Mouse (Mus musculus) G1E (cell line): Measurements from ENCODE around the gene Pde4c. TPM values are rescaled to one million over a fixed set of nuclear protein-coding genes. Genes with fewer than 3 reads are reported as not detected.

ENCODE experiments used
- ATAC-seq: 2 replicates; pipeline ENCODE4 v1.8.0; 2016; ENCODE audit warnings: mild to moderate bottlenecking; ENCODE audit not compliant: insufficient number of reproducible peaks, poor library complexity, low FRiP score, severe bottlenecking; ENCODE audit errors: extremely low read depth
- DNase-seq: peaks from one replicate; pipeline ENCODE4 v3.0.0; 2012; ENCODE audit warnings: low spot score
- H3K27me3 ChIP-seq: 2 replicates; pipeline ENCODE4 v1.6.1; 2012; ENCODE audit warnings: mild to moderate bottlenecking, low read length, inconsistent platforms; ENCODE audit not compliant: insufficient read depth
- H3K36me3 ChIP-seq: replicated peaks from 2 replicates; pipeline ENCODE3; 2012; ENCODE audit warnings: mild to moderate bottlenecking, inconsistent platforms
- H3K4me1 ChIP-seq: 2 replicates; pipeline ENCODE4 v1.6.1; 2012; ENCODE audit warnings: low read depth, low read length, inconsistent platforms, mixed read lengths; ENCODE audit not compliant: insufficient read depth
- H3K4me3 ChIP-seq: 2 replicates; pipeline ENCODE4 v1.5.1; 2012; ENCODE audit warnings: low read depth, mild to moderate bottlenecking, inconsistent platforms, low read length, moderate library complexity, mixed read lengths
- H3K9me3 ChIP-seq: replicated peaks from 2 replicates; pipeline ENCODE4 v1.6.1; 2012; ENCODE audit warnings: inconsistent platforms
- CTCF ChIP-seq: IDR thresholded peaks from 2 replicates; pipeline ENCODE4 v1.5.1; 2012; ENCODE audit warnings: low read depth, low read length, inconsistent platforms, mixed read lengths
- GATA1 ChIP-seq: IDR thresholded peaks from 2 replicates; pipeline ENCODE4 v1.6.1; 2012; ENCODE audit warnings: borderline replicate concordance, low read length, inconsistent platforms, mixed read lengths
- GATA2 ChIP-seq: IDR thresholded peaks from 2 replicates; pipeline ENCODE4 v1.6.1; 2012; ENCODE audit warnings: low read depth, low read length, inconsistent platforms, borderline replicate concordance
- POLR2AphosphoS5 ChIP-seq: IDR thresholded peaks from 2 replicates; pipeline ENCODE4 v1.6.1; 2012; ENCODE audit warnings: low read depth, low read length, inconsistent platforms; ENCODE audit not compliant: insufficient replicate concordance
- TAL1 ChIP-seq: conservative IDR thresholded peaks from 2 replicates; pipeline ENCODE4 v1.6.1; 2012; ENCODE audit warnings: low read depth, low read length, inconsistent platforms, mixed read lengths
- polyA plus RNA-seq: library from polyadenylated mRNA; stranded (reverse); fragments of >175 nt; gene quantifications from 2 replicates; pipeline ENCODE4 v1.2.3, GENCODE M21; 2012
- total RNA-seq, 2 experiments: library from RNA; stranded (forward) in 1 of 2; stranded (reverse) in 1 of 2; fragments of 200-1000 nt in 1 of 2; fragments of >200 nt in 1 of 2; fragmentation: Nextera tagmentation in 1 of 2; gene quantifications; 2 replicates each; pipeline ENCODE4 v1.2.3; 2014 to 2017

Pde4c gene
- total RNA-seq (2014; fragmentation: Nextera tagmentation) (0.83 TPM in 1 of 2 replicates, not detected in the other), total RNA-seq (2017) (0.22 TPM in 1 of 2 replicates, not detected in the other), polyA plus RNA-seq (0.41 and 0.95 TPM in 2 replicates)

DNA sequence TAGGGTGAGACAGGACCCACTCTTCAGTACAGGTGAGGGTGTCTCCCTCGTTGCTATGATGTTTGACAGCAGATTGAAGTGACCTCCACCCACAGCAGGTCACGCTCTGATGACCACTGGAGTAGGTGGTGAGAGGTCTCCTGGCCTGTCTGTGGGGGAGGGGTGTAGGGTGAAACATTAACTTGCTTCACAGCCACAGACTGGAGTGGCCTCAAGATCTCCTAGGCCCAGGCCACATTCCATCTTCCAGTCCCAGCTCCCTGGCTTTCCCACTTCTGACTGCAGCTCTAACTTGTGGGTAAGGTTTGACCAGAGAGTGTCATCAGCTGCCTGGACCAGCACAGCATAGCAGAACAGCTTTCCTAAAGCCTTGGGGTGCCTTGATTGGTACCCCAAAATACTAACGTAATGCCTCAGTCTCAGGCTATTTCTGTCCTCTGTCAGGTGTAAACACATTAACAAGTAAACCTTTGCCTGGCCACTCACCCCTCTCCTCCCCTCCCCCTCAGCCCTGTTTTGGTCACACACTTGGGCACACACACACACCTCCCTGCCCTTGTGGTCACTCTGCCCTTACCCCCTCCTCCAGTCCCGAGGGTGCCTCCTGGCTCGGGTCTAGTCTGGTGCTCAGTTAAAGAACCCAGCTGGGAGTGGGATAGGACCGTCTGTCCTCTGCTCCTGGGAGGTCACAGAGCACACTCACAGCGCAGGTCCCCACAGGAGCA, at the start of gene Pde4c:
Gene Pde4c (plus strand): TSS at position 235 of the 725 bp plus-strand sequence.
- ATAC-seq (no peak), DNase-seq (no peak)
- H3K27me3 ChIP-seq: peaks cover 52% of the 10 kb centered on the region
- H3K4me3 ChIP-seq: no peak within 1 kb of the TSS
- peaks cover 15% of the 10 kb centered on the region for H3K4me1 ChIP-seq
- H3K9me3 ChIP-seq: no peaks in the 10 kb centered on the region
- TF ChIP-seq GATA1 (no peak), POLR2AphosphoS5 (no peak), TAL1 (no peak), CTCF (no peak), GATA2 (no peak)
- no peaks in the 10 kb centered on the region for H3K36me3 ChIP-seq

DNA sequence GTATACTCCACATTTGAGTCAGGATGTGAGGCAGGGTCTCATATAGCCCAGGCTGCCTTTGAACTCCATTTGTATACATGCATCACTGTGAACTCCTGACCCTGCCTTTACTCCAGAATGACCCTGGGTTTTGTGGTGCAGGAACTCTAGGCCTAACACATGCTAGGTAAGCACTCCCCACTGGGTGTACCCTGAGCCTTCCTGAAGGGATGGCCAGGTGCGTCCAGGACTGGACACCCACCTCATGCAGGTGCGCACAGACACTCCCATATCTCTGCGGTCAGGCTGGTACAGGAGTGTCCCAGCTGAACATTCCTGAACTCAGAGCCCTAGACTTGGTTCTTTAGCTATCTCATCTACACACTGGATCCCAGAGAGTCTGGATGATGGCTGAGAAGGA, 49.4 kb upstream of the Pde4c start:
- Histone ChIP-seq H3K4me3 (peak overlapping the region; percentile 76), H3K27me3 (no peaks in the 10 kb centered on the region), H3K4me1 (peaks cover 71% of the 10 kb centered on the region), H3K9me3 (no peaks in the 10 kb centered on the region), H3K36me3 (peaks cover 51% of the 10 kb centered on the region)
- ATAC-seq (no peak), DNase-seq (no peak)
- TF ChIP-seq GATA1: no peak
- TF ChIP-seq POLR2AphosphoS5: no peak
- TF ChIP-seq CTCF: no peak
- no peak for TF ChIP-seq GATA2
- TF ChIP-seq TAL1: no peak

DNA sequence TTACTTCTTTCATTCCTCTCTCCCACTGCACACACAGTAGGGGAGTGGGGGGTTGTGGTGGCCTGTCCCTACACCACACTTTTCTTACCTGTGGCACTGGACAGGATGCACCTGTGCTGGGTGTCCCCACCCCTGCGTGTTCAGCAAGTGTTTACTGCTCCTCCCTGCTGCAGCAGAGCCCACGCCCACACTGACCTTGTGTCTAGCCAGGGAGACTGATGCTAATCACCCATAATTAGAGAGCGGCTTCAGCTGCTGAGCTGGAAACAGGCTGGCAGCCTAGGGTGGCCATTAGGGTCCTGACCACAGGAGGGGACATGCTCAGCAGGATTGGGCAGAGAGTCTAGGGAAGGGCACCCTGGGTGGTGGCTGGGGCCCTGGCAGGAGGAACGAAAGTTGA, 48.8 kb upstream of the Pde4c start:
- Histone ChIP-seq H3K27me3 (no peaks in the 10 kb centered on the region), H3K36me3 (peaks cover 57% of the 10 kb centered on the region), H3K4me3 (peak overlapping the region; percentile 76; the same call in 1 of the 2 replicates), H3K4me1 (peaks cover 77% of the 10 kb centered on the region), H3K9me3 (no peaks in the 10 kb centered on the region)
- TF ChIP-seq GATA1 (no peak), POLR2AphosphoS5 (no peak), TAL1 (no peak), GATA2 (no peak), CTCF (no peak)
- no peak for DNase-seq
- no peak for ATAC-seq

GRCm38 (mm10) chr8:70675336-70675735, 48.2 kb upstream of the Pde4c start:
- Histone ChIP-seq H3K27me3 (no peaks in the 10 kb centered on the region), H3K36me3 (peaks cover 63% of the 10 kb centered on the region), H3K4me1 (peaks cover 82% of the 10 kb centered on the region), H3K9me3 (no peaks in the 10 kb centered on the region), H3K4me3 (peak overlapping the region; percentile 76; the same call in 1 of the 2 replicates)
- no peak for ATAC-seq
- DNase-seq: no peak
- TF ChIP-seq CTCF (no peak), TAL1 (no peak), GATA1 (no peak), POLR2AphosphoS5 (no peak), GATA2 (no peak)

DNA sequence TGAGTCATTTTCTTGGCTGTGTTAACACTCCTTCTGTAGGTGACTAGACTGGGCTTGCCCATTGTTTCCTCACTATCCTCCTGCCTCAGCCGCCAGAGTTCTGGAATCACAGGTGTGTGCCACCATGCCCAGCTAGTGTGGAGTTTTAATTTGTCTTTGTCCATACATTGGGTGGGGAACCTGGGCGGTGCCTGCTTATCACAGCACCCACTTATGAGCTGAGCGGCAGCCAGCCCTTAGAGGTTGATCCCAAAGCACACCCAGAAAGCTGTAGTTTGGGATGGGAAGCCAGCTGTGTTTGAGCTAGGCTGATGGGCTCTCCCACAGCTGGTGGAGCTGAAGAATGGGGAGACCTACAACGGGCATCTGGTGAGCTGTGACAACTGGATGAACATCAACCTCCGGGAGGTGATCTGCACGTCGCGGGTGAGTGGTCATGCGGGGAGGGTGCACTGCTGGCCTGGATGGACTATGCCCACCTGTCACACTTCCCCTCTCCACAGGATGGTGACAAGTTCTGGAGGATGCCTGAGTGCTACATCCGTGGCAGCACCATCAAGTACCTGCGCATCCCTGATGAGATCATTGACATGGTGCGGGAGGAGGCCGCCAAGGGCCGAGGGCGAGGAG, 46.0 kb upstream of the Pde4c start:
- H3K27me3 ChIP-seq: peaks cover 6% of the 10 kb centered on the region; the same call in 1 of the 2 replicates
- DNase-seq (no peak), ATAC-seq (no peak)
- no peak for TF ChIP-seq CTCF
- TF ChIP-seq GATA1: no peak
- TF ChIP-seq TAL1: no peak
- TF ChIP-seq GATA2: no peak
- no peak for TF ChIP-seq POLR2AphosphoS5
- H3K9me3 ChIP-seq: no peaks in the 10 kb centered on the region
- peaks cover 71% of the 10 kb centered on the region for H3K36me3 ChIP-seq
- H3K4me3 ChIP-seq: no peak overlapping the region; the same call in 1 of the 2 replicates
- H3K4me1 ChIP-seq: peaks cover 80% of the 10 kb centered on the region

- Histone ChIP-seq H3K4me1 (peaks cover 78% of the 10 kb centered on the region), H3K36me3 (peaks cover 71% of the 10 kb centered on the region), H3K4me3 (no peak overlapping the region), H3K9me3 (no peaks in the 10 kb centered on the region), H3K27me3 (peaks cover 12% of the 10 kb centered on the region)
- ATAC-seq (no peak), DNase-seq (no peak)
- TF ChIP-seq GATA2: no peak
- no peak for TF ChIP-seq GATA1
- no peak for TF ChIP-seq CTCF
- TF ChIP-seq POLR2AphosphoS5: no peak
- no peak for TF ChIP-seq TAL1
These were observed 44.8 kb upstream of the Pde4c start for GRCm38 (mm10) chr8:70678679-70679078.
